Mouse (Mus musculus): Measurements from ENCODE around the gene Ang4. TPM values are rescaled to one million over a fixed set of nuclear protein-coding genes. Genes with fewer than 3 reads are reported as not detected.
"Not testable (repeated sequence)": the region's sequence is repeated elsewhere in the genome, so short reads cannot be mapped to it uniquely, and the experiment has no call there.

Ang4 gene
- not detected for total RNA-seq (2022)

DNA sequence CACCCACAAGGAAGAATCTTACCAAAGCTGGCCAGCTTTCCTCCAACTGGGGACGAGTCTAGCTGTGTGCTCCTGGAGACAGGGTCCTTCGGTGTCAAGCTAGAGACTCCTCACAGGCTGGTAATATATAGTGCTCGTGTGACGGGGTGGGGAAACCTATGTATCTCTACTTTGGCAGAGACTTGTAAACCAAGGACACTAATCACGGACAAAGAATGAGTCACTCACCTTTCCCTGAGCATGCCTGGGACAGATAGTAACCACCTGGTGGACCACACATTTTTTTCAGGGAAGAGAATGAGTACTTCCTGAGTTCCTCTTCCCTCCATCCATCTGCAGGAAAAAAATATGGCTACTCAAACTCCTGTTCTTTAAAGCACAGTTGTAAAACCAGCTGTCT, at the start of gene Ang4:
Ang4 (minus strand) TSS at position 101 of the 400 bp plus-strand sequence.
- DNase-seq = no peak

GRCm38 (mm10) chr14:51799746-51800145, 26.4 kb upstream of the Ang4 start, which contains the start of gene AY358078:
Gene AY358078, plus strand, starts transcription at chr14:51800046.
- no peak for DNase-seq

- no peak for DNase-seq
Observed at GRCm38 (mm10) chr14:51794106-51794505, 20.7 kb upstream of the Ang4 start.

GRCm38 (mm10) chr14:51789196-51789595, 15.8 kb upstream of the Ang4 start:
- DNase-seq = no peak

DNA sequence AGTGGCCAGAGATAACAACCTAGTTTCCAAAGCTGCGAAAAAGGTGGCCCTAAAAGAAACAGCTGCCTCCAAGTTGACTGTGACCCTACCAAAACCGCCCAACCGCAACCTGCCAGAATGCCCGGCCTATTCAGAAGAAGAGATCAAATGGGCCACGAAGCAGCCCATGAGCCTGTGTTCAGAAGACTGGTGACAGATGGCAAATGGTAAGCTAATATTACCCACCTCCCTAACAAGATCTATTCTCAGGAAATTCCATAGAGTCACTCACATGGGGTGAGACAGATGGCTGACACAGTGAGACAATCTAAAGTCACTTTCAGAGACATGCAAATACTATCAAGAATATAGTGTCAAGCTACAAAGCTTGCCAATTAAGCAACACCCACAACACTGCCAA, 13.7 kb upstream of the Ang4 start:
- no peak for DNase-seq

GRCm38 (mm10) chr14:51786335-51786734, 12.9 kb upstream of the Ang4 start:
- no peak for DNase-seq

GRCm38 (mm10) chr14:51778865-51779481, 5.6 kb upstream of the Ang4 start:
- DNase-seq = no peak

GRCm38 (mm10) chr14:51777791-51778190, 4.4 kb upstream of the Ang4 start:
- DNase-seq = no peak

GRCm38 (mm10) chr14:51771378-51771777, 2.0 kb downstream of the Ang4 start:
- DNase-seq = not testable (repeated sequence)

DNA sequence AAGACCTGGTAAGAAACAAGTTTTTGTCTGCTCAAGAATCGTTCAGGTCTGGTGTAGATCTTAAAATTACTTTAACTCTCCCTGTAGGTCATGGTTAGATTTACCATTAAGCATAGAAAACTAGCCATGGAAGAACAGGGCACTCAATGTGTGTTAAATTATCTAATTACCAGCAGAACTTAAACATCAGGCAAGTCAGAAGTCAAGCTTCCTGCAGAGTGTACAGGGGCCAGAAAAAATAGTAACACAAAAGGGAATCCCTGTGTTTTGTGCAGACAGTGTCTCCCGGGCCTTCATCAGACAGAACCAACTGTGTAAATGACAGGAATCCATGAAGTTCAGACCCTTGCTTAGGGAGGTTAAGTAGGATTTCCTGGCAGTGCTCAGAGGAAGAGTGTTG, 17.4 kb downstream of the Ang4 start:
- DNase-seq = no peak

DNA sequence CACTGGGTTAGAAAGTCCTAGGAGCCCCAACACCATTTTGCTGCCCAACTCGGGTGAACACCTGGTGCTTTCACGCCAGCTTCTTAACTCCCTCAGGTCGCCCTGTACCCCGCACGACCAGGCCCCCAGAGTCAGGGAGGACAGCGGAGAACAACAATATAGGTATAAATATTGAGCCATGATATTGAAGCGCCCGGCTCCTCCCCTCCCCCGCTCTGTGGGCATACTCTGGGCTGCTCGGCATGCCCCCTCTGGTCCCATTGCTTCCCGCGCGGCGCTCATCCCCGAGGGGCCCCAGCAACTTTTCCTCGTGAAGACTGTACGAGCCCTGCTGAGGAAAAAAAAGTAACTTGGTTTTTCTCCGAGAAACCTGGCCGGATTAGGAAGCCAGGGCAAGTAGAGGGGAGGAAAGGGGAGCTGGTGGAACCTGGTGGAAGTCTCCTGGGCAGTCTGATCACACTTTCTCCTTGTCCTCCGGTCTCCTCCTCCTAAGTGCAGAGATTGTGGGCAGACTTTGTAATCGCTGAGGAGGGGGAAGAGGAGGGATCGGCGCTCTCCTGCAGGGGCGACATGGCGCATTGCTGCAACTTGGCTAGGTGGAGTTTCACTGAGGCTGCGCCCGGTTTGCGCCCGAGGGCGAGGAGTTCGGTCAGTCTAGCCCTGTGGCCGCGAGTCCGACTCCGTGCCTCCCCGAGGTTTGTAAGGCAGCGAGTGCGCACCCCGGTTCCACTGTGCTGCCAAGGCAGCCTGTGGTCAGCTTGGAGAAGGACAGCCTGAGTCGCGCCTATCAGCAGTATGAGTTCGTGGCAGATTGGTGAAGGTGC, 32.8 kb downstream of the Ang4 start:
- no peak for DNase-seq

- no peak for DNase-seq
Observed at GRCm38 (mm10) chr14:51739150-51739993, 34.0 kb downstream of the Ang4 start.

- no peak for DNase-seq
Observed at GRCm38 (mm10) chr14:51738411-51739149, 34.8 kb downstream of the Ang4 start.

- no peak for DNase-seq
Observed at GRCm38 (mm10) chr14:51737967-51738366, 35.4 kb downstream of the Ang4 start.

GRCm38 (mm10) chr14:51717083-51717482, 56.3 kb downstream of the Ang4 start, which contains the start of gene Gm5800:
Gene Gm5800, minus strand, starts transcription at chr14:51717183.
- no peak for DNase-seq

Other genes starting within 250 kb of the Ang4 start
- gene Gm5622, start 220.8 kb downstream of the Ang4 start, total RNA-seq (2022) = not detected
- not detected for gene Gm17175, start 199.5 kb downstream of the Ang4 start, total RNA-seq (2022)
- not detected for gene Gm17174, start 181.5 kb downstream of the Ang4 start, total RNA-seq (2022)
- not detected for gene Gm17078, start 162.3 kb downstream of the Ang4 start, total RNA-seq (2022)
- not detected for gene Gm4181, start 137.9 kb downstream of the Ang4 start, total RNA-seq (2022)
- gene Gm17079, start 78.1 kb downstream of the Ang4 start, total RNA-seq (2022) = not detected
- not detected for gene Gm5800, start 56.4 kb downstream of the Ang4 start, total RNA-seq (2022)
- not detected for gene AY358078, start 26.5 kb upstream of the Ang4 start, total RNA-seq (2022)
- not detected for gene Ear6, start 80.1 kb upstream of the Ang4 start, total RNA-seq (2022)
- gene Mettl17, start 111.3 kb upstream of the Ang4 start, total RNA-seq (2022) = 10 to 100 TPM; 31.5 to 50.1 (median 45.6) TPM
- gene Slc39a2, start 119.3 kb upstream of the Ang4 start, total RNA-seq (2022) = 1 to 10 TPM in 1 of 4 experiments, under 1 TPM in 3; 0.20 to 1.2 (median 0.66) TPM
- gene Ndrg2, start 140.6 kb upstream of the Ang4 start, total RNA-seq (2022) = 100 to 1,000 TPM; 209 to 364 (median 285) TPM
- not detected for gene Tppp2, start 144.8 kb upstream of the Ang4 start, total RNA-seq (2022)
- gene Rnase13, start 149.2 kb upstream of the Ang4 start, total RNA-seq (2022) = not detected
- 10 to 100 TPM; 40.7 to 74.9 (median 57.2) TPM for gene Arhgef40, start 211.1 kb upstream of the Ang4 start, total RNA-seq (2022)
- 1 to 10 TPM; 1.1 to 2.2 (median 1.6) TPM for gene Tmem253, start 242.1 kb upstream of the Ang4 start, total RNA-seq (2022)
- 10 to 100 TPM; 52.7 to 86.6 (median 71.6) TPM for gene Zfp219, start 247.1 kb upstream of the Ang4 start, total RNA-seq (2022)